Mouse (Mus musculus) bone marrow, adult 2 months (tissue): ENCODE measurements around the gene Amph. TPM values are rescaled to one million over a fixed set of nuclear protein-coding genes. Genes with fewer than 3 reads are reported as not detected.

Experiments
- H3K27ac ChIP-seq: fragments of 200-500 bp; 2 replicates; pipeline ENCODE4 v1.5.1; 2012; ENCODE audit warnings: low read depth, mild to moderate bottlenecking, control low read depth, inconsistent platforms, low read length; ENCODE audit not compliant: control insufficient read depth, poor library complexity, insufficient read depth
- H3K4me1 ChIP-seq: fragments of 200-500 bp; 2 replicates; pipeline ENCODE4 v1.6.1; 2011; ENCODE audit warnings: low read length; ENCODE audit not compliant: control insufficient read depth, insufficient read depth
- H3K4me3 ChIP-seq: fragments of 200-500 bp; replicated peaks from 2 replicates; pipeline ENCODE3; 2011; ENCODE audit warnings: mild to moderate bottlenecking, low read depth, low read length, control low read depth; ENCODE audit not compliant: control insufficient read depth
- CTCF ChIP-seq: fragments of 200-500 bp; IDR thresholded peaks from 2 replicates; pipeline ENCODE4 v1.5.1; 2011; ENCODE audit warnings: low read length, control low read depth; ENCODE audit not compliant: control insufficient read depth, insufficient read depth
- POLR2A ChIP-seq: fragments of 200-500 bp; IDR thresholded peaks from 2 replicates; pipeline ENCODE4 v1.6.1; 2011; ENCODE audit warnings: low read depth, mild to moderate bottlenecking, control low read depth, low read length, borderline replicate concordance; ENCODE audit not compliant: control insufficient read depth
- WGBS: fragments of 180-500 bp; shearing (Covaris S2); methylation state at CpG from one replicate; pipeline ENCODE4 v1.1.7; 2018; 5-methylcytosine and 5-hydroxymethylcytosine counted together
- polyA plus RNA-seq: library from polyadenylated mRNA; stranded (reverse); fragments of >200 nt; gene quantifications from 2 replicates; pipeline ENCODE4 v1.2.4, GENCODE M21; 2011; ENCODE audit warnings: low replicate concordance; ENCODE audit not compliant: missing spikeins, insufficient read depth, insufficient read length

Gene Amph
- polyA plus RNA-seq, 1 experiment, result 0.50 TPM

DNA sequence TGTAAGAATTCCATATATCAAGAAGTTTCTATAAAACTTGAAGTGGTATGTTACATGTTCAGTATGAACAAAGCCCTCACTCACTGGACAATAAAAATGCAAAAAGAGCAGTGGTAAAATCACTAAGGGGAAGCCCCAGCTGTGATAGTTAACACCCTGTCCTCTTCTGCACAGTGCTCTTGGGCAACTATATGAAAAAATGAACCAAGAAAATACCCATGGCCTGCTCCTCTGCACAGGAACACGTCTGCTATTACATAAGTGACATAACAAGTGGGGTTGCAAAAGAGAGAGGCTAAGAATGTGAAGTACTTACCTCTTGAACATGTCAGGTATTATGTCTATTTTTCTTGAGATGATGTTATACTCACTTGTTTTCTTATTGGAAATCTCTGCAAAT is 247.5 kb downstream of the Amph start:
- WGBS, result 19% methylated on average over 1 of the region's 1 CpGs
- no peak overlapping the region for H3K27ac ChIP-seq
- peaks cover 1% of the 10 kb centered on the region; the same call in 1 of the 2 replicates for H3K4me1 ChIP-seq
- no peak overlapping the region for H3K4me3 ChIP-seq
- TF ChIP-seq CTCF (no peak), POLR2A (no peak)

Other genes with a start within 250 kb of the Amph start
- 9.9 and 24.0 TPM in 2 replicates for gene Vps41, start 230.9 kb upstream of the Amph start, polyA plus RNA-seq